Mouse (Mus musculus) heart, embryonic 16.5 days (tissue): Measurements from ENCODE around the gene Poc1a. TPM values are rescaled to one million over a fixed set of nuclear protein-coding genes. Genes with fewer than 3 reads are reported as not detected.
A peak's percentile ranks its signal among the peaks of the same experiment; 100 is the strongest.

Source experiments
- ATAC-seq: fragments of 200-750 bp; cut with Nextera tagmentation; replicated peaks from 2 replicates; pipeline ENCODE4 v1.8.0; 2017; ENCODE audit warnings: moderate number of reproducible peaks; ENCODE audit not compliant: insufficient read depth, low FRiP score; ENCODE audit errors: extremely low read depth
- H3K27ac ChIP-seq: fragments of 300-500 bp; sonication (generic); 2 replicates; pipeline ENCODE4 v1.5.1; 2014; ENCODE audit warnings: mild to moderate bottlenecking, low read length, control low read depth, moderate library complexity
- H3K27me3 ChIP-seq: fragments of 300-500 bp; sonication (generic); 2 replicates; pipeline ENCODE4 v1.6.1; 2014; ENCODE audit warnings: low read length, mixed read lengths; ENCODE audit not compliant: control insufficient read depth, insufficient read depth
- H3K36me3 ChIP-seq: fragments of 300-500 bp; sonication (generic); 2 replicates; pipeline ENCODE4 v1.6.1; 2014; ENCODE audit not compliant: control insufficient read depth, insufficient read depth
- H3K4me1 ChIP-seq: fragments of 300-500 bp; sonication (generic); 2 replicates; pipeline ENCODE4 v1.6.1; 2014; ENCODE audit warnings: low read length, mixed read lengths; ENCODE audit not compliant: control insufficient read depth, insufficient read depth
- H3K4me2 ChIP-seq: fragments of 300-500 bp; sonication (generic); 2 replicates; pipeline ENCODE4 v1.6.1; 2014; ENCODE audit warnings: low read depth, mild to moderate bottlenecking, control low read depth, low read length
- H3K4me3 ChIP-seq: fragments of 300-500 bp; sonication (generic); 2 replicates; pipeline ENCODE4 v1.5.1; 2014; ENCODE audit warnings: mild to moderate bottlenecking, control low read depth, low read length
- H3K9ac ChIP-seq: fragments of 300-500 bp; sonication (generic); 2 replicates; pipeline ENCODE4 v1.6.1; 2014; ENCODE audit warnings: low read length, control low read depth
- H3K9me3 ChIP-seq: fragments of 300-500 bp; sonication (generic); replicated peaks from 2 replicates; pipeline ENCODE4 v1.6.1; 2016; ENCODE audit warnings: low read length; ENCODE audit not compliant: control insufficient read depth
- WGBS: fragments of 180-500 bp; shearing (Covaris S2); extraction: QIAGEN DNeasy Blood & Tissue Kit; methylation state at CpG from one replicate; pipeline ENCODE4 v1.1.7; 2014; 5-methylcytosine and 5-hydroxymethylcytosine counted together
- polyA plus RNA-seq: library from polyadenylated mRNA; unstranded; fragments of >200 nt; fragmentation: Nextera tagmentation; extraction: Ambion mirVana; gene quantifications from 2 replicates; pipeline ENCODE4 v1.2.1, GENCODE M21; 2015

Gene Poc1a
- polyA plus RNA-seq, 1 experiment from 2014 or later = 30.6 TPM

- Histone ChIP-seq H3K36me3 (no peaks in the 10 kb centered on the region), H3K4me1 (peaks cover 14% of the 10 kb centered on the region), H3K27me3 (no peaks in the 10 kb centered on the region), H3K4me3 (no peak overlapping the region), H3K9ac (peak overlapping the region; percentile 55), H3K4me2 (no peak overlapping the region), H3K9me3 (no peaks in the 10 kb centered on the region), H3K27ac (peak overlapping the region; percentile 63; the same call in 1 of the 2 replicates)
- WGBS = 59% methylated on average over 6 of the region's 6 CpGs
- no peak for ATAC-seq
Measured at GRCm38 (mm10) chr9:106345630-106346029, 64.8 kb downstream of the Poc1a start.

- H3K4me3 ChIP-seq = no peak overlapping the region
- 59% methylated on average over 10 of the region's 10 CpGs for WGBS
- H3K9me3 ChIP-seq = no peaks in the 10 kb centered on the region
- 0 out of 2 replicates have a peak overlapping the region, but pooled peaks have one; percentile 5 for H3K9ac ChIP-seq
- H3K27ac ChIP-seq = no peak overlapping the region
- H3K4me2 ChIP-seq = no peak overlapping the region
- H3K36me3 ChIP-seq = no peaks in the 10 kb centered on the region
- peaks cover 10% of the 10 kb centered on the region for H3K4me1 ChIP-seq
- no peak for ATAC-seq
- no peaks in the 10 kb centered on the region for H3K27me3 ChIP-seq
Measured at GRCm38 (mm10) chr9:106348281-106348680, 67.4 kb downstream of the Poc1a start.

DNA sequence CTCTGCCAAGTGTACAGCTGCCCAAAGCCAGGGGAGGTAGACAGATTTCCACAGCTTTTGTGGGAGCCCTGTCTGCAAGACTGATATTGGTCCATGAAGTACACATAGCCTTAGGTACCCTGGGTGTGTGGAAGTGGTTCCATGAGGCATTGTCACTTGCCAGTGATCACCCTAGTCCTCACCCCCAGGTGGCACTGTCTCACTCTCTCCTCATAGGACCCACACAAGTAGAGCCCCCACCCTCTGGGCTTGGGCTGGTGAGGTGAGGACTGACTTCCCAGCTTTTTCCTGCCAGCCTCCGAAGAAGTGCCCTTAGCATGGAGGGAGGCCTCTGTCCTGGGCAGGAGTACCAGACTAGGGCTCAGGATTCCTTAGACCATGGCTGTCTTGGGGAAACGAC, 68.2 kb downstream of the Poc1a start:
- Histone ChIP-seq H3K36me3 (no peaks in the 10 kb centered on the region), H3K4me1 (peaks cover 15% of the 10 kb centered on the region), H3K9ac (no peak overlapping the region), H3K27me3 (no peaks in the 10 kb centered on the region), H3K9me3 (no peaks in the 10 kb centered on the region), H3K4me3 (no peak overlapping the region), H3K27ac (no peak overlapping the region), H3K4me2 (no peak overlapping the region)
- WGBS = 46% methylated on average over 2 of the region's 2 CpGs
- ATAC-seq = no peak

GRCm38 (mm10) chr9:106351178-106351577, 70.3 kb downstream of the Poc1a start:
- ATAC-seq = no peak
- Histone ChIP-seq H3K9ac (no peak overlapping the region), H3K27ac (no peak overlapping the region), H3K4me2 (no peak overlapping the region), H3K27me3 (no peaks in the 10 kb centered on the region), H3K36me3 (no peaks in the 10 kb centered on the region), H3K9me3 (no peaks in the 10 kb centered on the region), H3K4me1 (peaks cover 10% of the 10 kb centered on the region; the same call in 1 of the 2 replicates), H3K4me3 (no peak overlapping the region)
- WGBS = 55% methylated on average over 6 of the region's 6 CpGs

DNA sequence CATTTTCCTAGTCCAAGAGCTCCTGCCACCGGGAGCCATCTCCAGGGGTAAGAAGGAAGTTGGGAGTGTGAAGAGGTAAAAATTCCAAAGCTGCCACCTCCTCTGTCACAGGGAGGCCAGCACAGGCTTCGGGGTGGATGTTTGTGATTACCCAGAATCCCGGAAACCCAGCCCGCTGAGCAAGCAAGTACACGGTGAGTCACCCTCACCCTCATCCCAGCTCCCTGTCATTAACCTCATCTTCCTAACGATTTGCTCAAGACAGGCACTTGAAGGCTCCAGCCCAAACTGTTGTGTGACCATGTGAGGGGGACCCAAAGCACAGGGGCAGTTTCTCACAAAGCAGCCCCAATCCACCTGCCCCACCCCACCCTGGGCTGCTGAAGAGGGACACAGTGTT, 72.9 kb downstream of the Poc1a start:
- no peaks in the 10 kb centered on the region for H3K9me3 ChIP-seq
- no peak overlapping the region for H3K27ac ChIP-seq
- no peak overlapping the region for H3K4me2 ChIP-seq
- no peaks in the 10 kb centered on the region for H3K36me3 ChIP-seq
- H3K4me3 ChIP-seq = no peak overlapping the region
- H3K4me1 ChIP-seq = peaks cover 12% of the 10 kb centered on the region; the same call in 1 of the 2 replicates
- WGBS = 34% methylated on average over 6 of the region's 6 CpGs
- no peak for ATAC-seq
- no peaks in the 10 kb centered on the region for H3K27me3 ChIP-seq
- H3K9ac ChIP-seq = no peak overlapping the region

DNA sequence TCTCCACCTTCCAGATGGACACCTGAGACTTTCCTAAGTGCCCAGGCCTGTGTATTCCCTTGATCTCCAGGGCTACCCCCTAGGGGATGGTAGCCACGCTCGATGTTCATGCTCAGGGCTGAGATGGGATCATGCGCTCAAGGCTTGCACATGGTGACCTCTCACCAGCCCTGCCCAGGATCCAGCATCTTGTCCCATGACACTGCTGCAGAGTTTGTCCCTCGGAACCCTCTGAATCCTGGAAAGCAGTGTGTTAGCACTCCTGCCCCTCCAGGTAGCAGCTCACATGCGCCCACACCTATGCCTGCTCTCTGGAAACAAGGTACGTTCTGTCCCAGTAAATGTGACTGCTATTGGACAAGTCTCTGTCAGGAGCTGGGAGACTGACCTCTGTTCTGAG, 73.9 kb downstream of the Poc1a start:
- H3K4me1 ChIP-seq = peaks cover 12% of the 10 kb centered on the region; the same call in 1 of the 2 replicates
- no peaks in the 10 kb centered on the region for H3K9me3 ChIP-seq
- H3K27ac ChIP-seq = no peak overlapping the region
- no peak overlapping the region for H3K9ac ChIP-seq
- H3K36me3 ChIP-seq = no peaks in the 10 kb centered on the region
- H3K4me3 ChIP-seq = no peak overlapping the region
- no peaks in the 10 kb centered on the region for H3K27me3 ChIP-seq
- 84% methylated on average over 6 of the region's 6 CpGs for WGBS
- H3K4me2 ChIP-seq = no peak overlapping the region
- no peak for ATAC-seq

- H3K4me1 ChIP-seq = peaks cover 12% of the 10 kb centered on the region; the same call in 1 of the 2 replicates
Measured at GRCm38 (mm10) chr9:106355217-106355974, 74.5 kb downstream of the Poc1a start.

DNA sequence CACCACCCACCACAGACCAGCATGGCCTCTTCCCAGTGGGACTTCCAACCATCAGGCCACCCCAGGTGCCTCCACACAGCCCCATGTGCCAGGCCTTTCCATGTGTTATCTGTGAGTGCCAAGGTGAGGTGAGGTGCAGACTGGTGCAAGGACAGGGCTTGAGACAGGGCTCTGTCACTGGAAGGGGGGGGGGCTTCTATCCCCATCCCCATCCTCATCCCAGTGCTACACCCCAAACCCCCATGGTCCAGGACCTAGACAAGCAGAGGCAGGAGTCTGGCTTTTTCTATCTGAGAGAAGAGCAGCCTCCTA, 75.1 kb downstream of the Poc1a start:
- Histone ChIP-seq H3K4me3 (no peak overlapping the region), H3K36me3 (no peaks in the 10 kb centered on the region)

More at GRCm38 (mm10) chr9:106355217-106355974, 74.5 kb downstream of the Poc1a start:
- H3K9me3 ChIP-seq = no peaks in the 10 kb centered on the region
- no peak for ATAC-seq
- H3K4me3 ChIP-seq = no peak overlapping the region
- no peak overlapping the region for H3K4me2 ChIP-seq
- no peaks in the 10 kb centered on the region for H3K27me3 ChIP-seq
- 76% methylated on average over 10 of the region's 10 CpGs for WGBS
- H3K36me3 ChIP-seq = no peaks in the 10 kb centered on the region
- no peak overlapping the region for H3K27ac ChIP-seq
- H3K9ac ChIP-seq = no peak overlapping the region

GRCm38 (mm10) chr9:106356323-106356844, 75.5 kb downstream of the Poc1a start:
- Histone ChIP-seq H3K4me2 (no peak overlapping the region), H3K4me1 (peaks cover 12% of the 10 kb centered on the region; the same call in 1 of the 2 replicates), H3K9me3 (no peaks in the 10 kb centered on the region), H3K36me3 (no peaks in the 10 kb centered on the region), H3K4me3 (no peak overlapping the region), H3K27ac (no peak overlapping the region), H3K27me3 (no peaks in the 10 kb centered on the region), H3K9ac (no peak overlapping the region)
- 0 out of 2 replicates have a peak, but pooled peaks have one; percentile 11 for ATAC-seq
- WGBS = 58% methylated on average over 10 of the region's 10 CpGs

More for the DNA sequence above, 75.1 kb downstream of the Poc1a start:
- H3K4me2 ChIP-seq = no peak overlapping the region
- no peak overlapping the region for H3K9ac ChIP-seq
- ATAC-seq = no peak
- no peak overlapping the region for H3K27ac ChIP-seq
- no peaks in the 10 kb centered on the region for H3K9me3 ChIP-seq
- H3K27me3 ChIP-seq = no peaks in the 10 kb centered on the region
- peaks cover 12% of the 10 kb centered on the region; the same call in 1 of the 2 replicates for H3K4me1 ChIP-seq
